Mouse (Mus musculus): Measurements from ENCODE around the gene 4930503B20Rik.

DNA sequence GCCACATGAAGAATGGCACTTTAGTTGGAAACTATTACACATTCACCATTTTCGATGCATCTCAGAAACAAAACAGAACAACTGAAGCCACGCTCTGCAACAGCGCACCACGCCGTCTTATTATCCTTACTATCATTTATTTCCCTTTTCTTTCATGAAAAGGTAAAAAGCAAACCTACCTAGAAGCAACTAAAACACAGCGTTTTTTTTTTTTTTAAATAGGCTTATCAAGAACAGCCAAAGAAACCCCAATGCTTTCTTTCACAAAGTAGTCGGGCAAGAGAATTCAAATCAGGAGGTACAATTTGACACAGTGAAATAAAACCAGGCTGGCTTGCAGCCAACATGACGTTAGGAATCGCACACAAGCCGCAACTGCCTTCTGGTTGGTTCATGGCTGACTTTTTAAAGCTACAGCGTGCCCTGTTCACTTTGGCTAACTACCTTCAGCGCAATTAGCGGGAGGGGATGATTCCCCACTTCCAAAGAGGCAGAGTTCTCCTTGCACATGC lies 31.1 kb upstream of the 4930503B20Rik start:
- TF ChIP-seq CTCF (IDR thresholded peaks at IDR 0.05; ENCODE audit: extremely low read depth, insufficient read length, insufficient replicate concordance, low read depth, low read length), result no peak
- no peak for TF ChIP-seq POLR2A (IDR thresholded peaks at IDR 0.05; ENCODE audit: low read depth, low read length)

Measured in small intestine, adult 2 months (tissue).